Mouse (Mus musculus) G1E-ER4 (cell line): ENCODE data around the gene Pck2. TPM values are rescaled to one million over a fixed set of nuclear protein-coding genes. Genes with fewer than 3 reads are reported as not detected.

Source experiments
- GATA1 ChIP-seq: IDR thresholded peaks from one replicate; pipeline ENCODE4 v1.8.0; 2012; ENCODE audit warnings: low read length, inconsistent platforms
- polyA plus RNA-seq: library from polyadenylated mRNA; stranded (reverse); fragments of >175 nt; gene quantifications from 2 replicates; pipeline ENCODE4 v1.2.3, GENCODE M21; 2012

The Pck2 gene
- polyA plus RNA-seq, 1 experiment = 48.8 TPM

DNA sequence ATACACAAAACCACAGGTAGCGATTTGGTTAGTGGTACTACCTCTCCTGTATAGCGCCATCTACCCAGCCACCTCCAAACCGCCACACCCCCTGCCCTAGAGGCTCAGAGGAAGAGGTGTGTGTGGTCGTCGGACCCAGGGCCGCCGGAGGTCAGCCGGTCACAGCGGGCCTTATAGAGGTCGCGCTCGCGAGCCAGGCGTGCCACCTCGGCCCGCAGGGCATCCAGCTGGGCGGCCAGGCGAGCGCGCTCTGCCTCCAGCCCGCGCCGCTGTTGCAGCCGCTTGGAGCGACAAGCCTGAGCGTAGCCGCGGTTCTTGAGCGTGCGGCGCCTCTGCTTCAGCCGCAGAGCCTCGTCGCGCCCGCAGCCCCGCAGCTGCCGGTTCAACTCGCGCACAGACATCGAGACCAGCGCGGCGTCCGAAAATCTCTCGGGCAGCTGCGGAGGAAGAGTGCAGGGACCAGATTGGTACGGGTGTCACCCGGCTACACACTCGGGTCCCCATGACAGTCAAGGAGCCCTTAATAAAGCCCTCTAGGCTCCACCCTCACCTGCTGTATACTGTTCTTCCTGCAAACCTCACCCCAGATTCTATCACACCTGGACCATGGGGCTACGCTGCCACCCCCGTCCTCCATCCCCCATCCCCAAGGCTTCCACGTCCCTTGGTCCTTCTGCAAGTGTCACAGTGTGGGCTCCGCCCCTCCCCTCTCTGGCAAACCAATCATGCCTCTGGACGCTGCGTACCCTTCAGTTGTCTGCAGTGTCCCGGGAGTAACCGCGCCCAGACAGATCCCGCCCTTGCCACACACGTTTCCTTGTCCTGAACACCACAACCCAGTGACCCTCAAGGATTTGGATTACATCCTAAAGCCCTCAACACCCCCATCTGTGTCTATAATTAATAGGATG, 19.4 kb upstream of the Pck2 start:
- no peak for TF ChIP-seq GATA1

GRCm38 (mm10) chr14:55524062-55524461, 16.0 kb upstream of the Pck2 start:
- no peak for TF ChIP-seq GATA1

DNA sequence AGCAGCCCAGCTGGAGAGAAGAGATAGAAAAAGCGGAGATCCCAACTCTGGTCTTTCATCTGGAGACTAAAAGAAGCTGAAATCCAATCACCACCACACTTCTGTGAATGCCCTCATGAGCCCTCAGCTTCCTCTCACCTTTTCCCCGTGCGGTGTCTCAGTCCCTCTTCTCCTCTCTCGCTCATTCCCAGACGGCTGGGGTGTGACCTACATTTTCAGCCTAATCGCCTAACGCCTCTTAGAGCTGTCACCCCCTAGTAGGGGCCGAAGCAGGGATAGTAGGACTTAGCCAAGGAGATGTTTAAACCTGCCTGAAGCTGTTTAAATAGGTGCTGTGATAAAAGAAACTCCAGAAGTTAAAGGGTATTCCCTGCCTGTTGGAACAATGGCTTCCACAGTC, 15.3 kb upstream of the Pck2 start, which contains the start of gene Nrl:
Nrl (minus strand) TSS at position 197 of the 400 bp plus-strand sequence.
- no peak for TF ChIP-seq GATA1

- TF ChIP-seq GATA1 = no peak
These were observed 13.4 kb upstream of the Pck2 start for GRCm38 (mm10) chr14:55526674-55527073.

GRCm38 (mm10) chr14:55527940-55528339, 12.1 kb upstream of the Pck2 start:
- TF ChIP-seq GATA1 = no peak

GRCm38 (mm10) chr14:55536116-55536745, 3.8 kb upstream of the Pck2 start:
- no peak for TF ChIP-seq GATA1

- TF ChIP-seq GATA1 = no peak
These were observed 788 bp downstream of the Pck2 start for GRCm38 (mm10) chr14:55540787-55541321.

GRCm38 (mm10) chr14:55542268-55542667, 2.2 kb downstream of the Pck2 start:
- no peak for TF ChIP-seq GATA1

- TF ChIP-seq GATA1 = no peak
These were observed 4.3 kb downstream of the Pck2 start for GRCm38 (mm10) chr14:55544334-55544733.

GRCm38 (mm10) chr14:55550191-55550590, 10.1 kb downstream of the Pck2 start:
- TF ChIP-seq GATA1 = no peak

DNA sequence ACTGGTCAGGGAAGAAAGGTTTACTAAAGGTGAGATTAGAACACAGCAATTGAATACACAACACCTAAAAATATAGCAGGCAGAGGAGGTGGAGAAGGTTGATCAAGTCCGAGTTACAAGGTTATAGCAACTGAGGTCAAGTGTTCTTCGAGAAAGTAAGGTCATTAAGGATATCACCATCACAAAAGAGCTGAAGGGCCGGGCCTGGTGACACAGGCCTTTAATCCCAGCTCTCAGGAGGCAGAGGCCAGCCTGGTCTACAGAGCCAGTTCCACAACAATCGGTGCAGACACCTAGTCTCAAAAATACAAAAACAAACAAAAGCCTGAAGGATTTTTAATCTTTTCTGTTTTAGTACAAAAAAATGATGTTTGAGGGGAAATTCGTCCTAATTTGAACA, 11.3 kb downstream of the Pck2 start:
- no peak for TF ChIP-seq GATA1

DNA sequence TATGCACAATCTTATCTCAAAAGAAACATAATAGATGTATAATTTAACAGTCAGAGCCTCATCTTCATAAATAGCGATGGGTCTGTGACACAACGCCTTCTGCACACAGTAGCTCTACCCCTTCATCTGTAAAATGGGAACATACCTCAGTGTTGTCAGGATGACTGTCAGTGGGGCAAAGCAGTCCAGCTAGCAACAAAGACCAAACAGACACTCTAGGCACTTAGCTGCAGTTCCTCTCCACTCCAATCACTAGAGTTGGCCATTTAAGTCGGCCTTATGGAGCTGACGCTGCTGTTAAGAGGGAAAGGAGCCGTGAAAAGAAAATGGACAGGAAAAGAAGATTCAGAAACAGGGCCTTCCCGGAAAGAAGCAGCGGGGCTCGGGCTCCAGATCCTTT, 11.7 kb downstream of the Pck2 start:
- no peak for TF ChIP-seq GATA1

- no peak for TF ChIP-seq GATA1
These were observed 14.6 kb downstream of the Pck2 start for GRCm38 (mm10) chr14:55554635-55555034.

DNA sequence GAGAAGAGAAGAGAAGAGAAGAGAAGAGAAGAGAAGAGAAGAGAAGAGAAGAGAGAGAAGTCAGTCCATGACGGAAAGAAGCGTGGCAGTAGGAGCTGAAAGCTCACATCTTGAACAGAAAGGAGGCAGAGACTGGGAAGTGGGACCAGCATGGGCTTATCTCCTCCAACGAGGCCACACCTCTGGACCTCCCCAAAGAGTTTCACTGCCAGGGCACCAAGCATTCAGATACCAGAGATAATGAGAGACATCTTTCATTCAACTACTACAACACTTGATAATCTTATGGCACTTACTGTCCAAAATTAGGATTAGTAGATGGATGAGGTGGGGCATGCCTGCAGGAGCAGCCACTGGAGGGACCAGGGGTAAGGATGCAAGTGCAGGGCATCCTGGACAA, 15.7 kb downstream of the Pck2 start:
- TF ChIP-seq GATA1 = no peak

GRCm38 (mm10) chr14:55557003-55557402, 16.9 kb downstream of the Pck2 start:
- TF ChIP-seq GATA1 = no peak

- no peak for TF ChIP-seq GATA1
These were observed 17.5 kb downstream of the Pck2 start for GRCm38 (mm10) chr14:55557587-55557986.
